Mouse (Mus musculus): ENCODE data around the gene Gm17490. TPM values are rescaled to one million over a fixed set of nuclear protein-coding genes. Genes with fewer than 3 reads are reported as not detected.

The Gm17490 gene
- total RNA-seq (2022) = not detected

GRCm38 (mm10) chr2:11625890-11626289, at the start of gene Gm17490:
Gm17490 (minus strand) TSS chr2:11626264.
- no peak for DNase-seq

- no peak for DNase-seq
These were observed 46.1 kb upstream of the Gm17490 start for GRCm38 (mm10) chr2:11672144-11672543.

GRCm38 (mm10) chr2:11665326-11665725, 39.3 kb upstream of the Gm17490 start:
- no peak for DNase-seq

- no peak for DNase-seq
These were observed 38.7 kb upstream of the Gm17490 start for GRCm38 (mm10) chr2:11664806-11665205.

GRCm38 (mm10) chr2:11664367-11664766, 38.3 kb upstream of the Gm17490 start:
- DNase-seq = no peak

- DNase-seq = peak; percentile 72
These were observed 37.9 kb upstream of the Gm17490 start for GRCm38 (mm10) chr2:11663961-11664360.

- no peak for DNase-seq
These were observed 36.8 kb upstream of the Gm17490 start for GRCm38 (mm10) chr2:11662907-11663230.

- no peak for DNase-seq
These were observed 36.3 kb upstream of the Gm17490 start for GRCm38 (mm10) chr2:11662143-11662906.

- no peak for DNase-seq
These were observed 33.2 kb upstream of the Gm17490 start for GRCm38 (mm10) chr2:11659263-11659662.

GRCm38 (mm10) chr2:11657581-11657980, 31.5 kb upstream of the Gm17490 start:
- DNase-seq = no peak

- DNase-seq = no peak
These were observed 29.2 kb upstream of the Gm17490 start for GRCm38 (mm10) chr2:11654990-11655931.

GRCm38 (mm10) chr2:11653780-11654179, 27.7 kb upstream of the Gm17490 start:
- DNase-seq = no peak

GRCm38 (mm10) chr2:11653330-11653729, 27.3 kb upstream of the Gm17490 start:
- DNase-seq = peak; percentile 24

GRCm38 (mm10) chr2:11652780-11653179, 26.7 kb upstream of the Gm17490 start:
- DNase-seq = no peak

GRCm38 (mm10) chr2:11652196-11652595, 26.1 kb upstream of the Gm17490 start:
- no peak for DNase-seq

GRCm38 (mm10) chr2:11651476-11651875, 25.4 kb upstream of the Gm17490 start:
- DNase-seq = no peak

GRCm38 (mm10) chr2:11645297-11645696, 19.2 kb upstream of the Gm17490 start:
- DNase-seq = no peak

GRCm38 (mm10) chr2:11644057-11644456, 18.0 kb upstream of the Gm17490 start:
- DNase-seq = no peak

GRCm38 (mm10) chr2:11642451-11642941, 16.4 kb upstream of the Gm17490 start, which contains the start of gene Il2ra:
Il2ra (plus strand) TSS chr2:11642807.
- no peak for DNase-seq

- DNase-seq = no peak
These were observed 11.1 kb upstream of the Gm17490 start for GRCm38 (mm10) chr2:11637115-11637514.

GRCm38 (mm10) chr2:11636138-11636480, 10.0 kb upstream of the Gm17490 start:
- DNase-seq = no peak

- no peak for DNase-seq
These were observed 9.5 kb upstream of the Gm17490 start for GRCm38 (mm10) chr2:11635471-11636137.

GRCm38 (mm10) chr2:11635035-11635434, 9.0 kb upstream of the Gm17490 start:
- no peak for DNase-seq

All from adrenal gland, adult 8-10 months (tissue).